Mouse (Mus musculus) hindbrain, embryonic 12.5 days (tissue): ENCODE results near the gene Trim71. TPM values are rescaled to one million over a fixed set of nuclear protein-coding genes. Genes with fewer than 3 reads are reported as not detected.
"Not testable (repeated sequence)": the region's sequence is repeated elsewhere in the genome, so short reads cannot be mapped to it uniquely, and the experiment has no call there.

Experiments
- ATAC-seq: fragments of 200-750 bp; cut with Nextera tagmentation; 2 replicates; pipeline ENCODE4 v1.8.0; 2017; ENCODE audit warnings: moderate TSS enrichment; ENCODE audit not compliant: low FRiP score
- H3K27ac ChIP-seq: fragments of 300-500 bp; sonication (generic); 2 replicates; pipeline ENCODE4 v1.5.1; 2016; ENCODE audit warnings: mild to moderate bottlenecking
- H3K27me3 ChIP-seq: fragments of 300-500 bp; sonication (generic); 2 replicates; pipeline ENCODE4 v1.6.1; 2016; ENCODE audit warnings: mild to moderate bottlenecking
- H3K36me3 ChIP-seq: fragments of 300-500 bp; sonication (generic); 2 replicates; pipeline ENCODE4 v1.6.1; 2016; ENCODE audit warnings: mild to moderate bottlenecking
- H3K4me1 ChIP-seq: fragments of 300-500 bp; sonication (generic); 2 replicates; pipeline ENCODE4 v1.6.1; 2016
- H3K4me2 ChIP-seq: fragments of 300-500 bp; sonication (generic); replicated peaks from 2 replicates; pipeline ENCODE4 v1.6.1; 2016; ENCODE audit warnings: mild to moderate bottlenecking
- H3K4me3 ChIP-seq: fragments of 300-500 bp; sonication (generic); 2 replicates; pipeline ENCODE4 v1.5.1; 2016; ENCODE audit warnings: mild to moderate bottlenecking
- H3K9ac ChIP-seq: fragments of 300-500 bp; sonication (generic); 2 replicates; pipeline ENCODE4 v1.6.1; 2016; ENCODE audit warnings: mild to moderate bottlenecking, moderate library complexity
- H3K9me3 ChIP-seq: fragments of 300-500 bp; sonication (generic); replicated peaks from 2 replicates; pipeline ENCODE4 v1.6.1; 2016; ENCODE audit warnings: mild to moderate bottlenecking
- WGBS: fragments of 180-500 bp; shearing (Covaris S2); methylation state at CpG from one replicate; pipeline ENCODE4 v1.1.7; 2016; 5-methylcytosine and 5-hydroxymethylcytosine counted together
- polyA plus RNA-seq: library from polyadenylated mRNA; unstranded; fragments of >200 nt; fragmentation: Nextera tagmentation; extraction: Ambion mirVana; gene quantifications from 2 replicates; pipeline ENCODE4 v1.2.1, GENCODE M21; 2016

Gene Trim71
- polyA plus RNA-seq, 1 experiment from 2014 or later: 1.3 TPM

GRCm38 (mm10) chr9:114533848-114534247 is 30.3 kb downstream of the Trim71 start:
- Histone ChIP-seq H3K27me3 (no peaks in the 10 kb centered on the region), H3K36me3 (no peaks in the 10 kb centered on the region), H3K9me3 (no peaks in the 10 kb centered on the region), H3K4me1 (peaks cover 28% of the 10 kb centered on the region), H3K27ac (no peak overlapping the region), H3K4me3 (no peak overlapping the region), H3K4me2 (no peak overlapping the region), H3K9ac (no peak overlapping the region)
- ATAC-seq: no peak
- 85% methylated on average over 4 of the region's 4 CpGs for WGBS

DNA sequence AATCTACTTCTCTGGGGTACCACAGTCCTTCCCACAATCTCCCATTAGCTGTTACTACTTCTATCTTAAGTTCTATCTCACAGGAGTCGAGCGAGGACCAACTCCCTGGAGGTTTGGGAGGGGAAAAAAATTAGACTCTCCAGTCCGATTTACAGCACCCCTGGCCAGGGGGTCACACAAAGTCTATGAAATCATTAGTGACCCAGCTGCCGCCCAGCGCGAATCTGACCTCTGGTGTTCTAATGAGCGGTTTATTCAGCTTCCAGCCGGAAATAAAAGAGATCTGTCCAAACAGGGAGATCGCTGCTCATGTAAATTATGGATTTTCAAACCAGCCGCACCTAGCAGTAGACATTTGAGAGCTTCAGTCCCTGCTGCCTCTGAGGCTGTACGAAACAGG is 32.9 kb downstream of the Trim71 start:
- WGBS: 17% methylated on average over 11 of the region's 11 CpGs
- H3K36me3 ChIP-seq: no peaks in the 10 kb centered on the region
- H3K27ac ChIP-seq: no peak overlapping the region
- H3K9ac ChIP-seq: no peak overlapping the region
- H3K9me3 ChIP-seq: no peaks in the 10 kb centered on the region
- ATAC-seq: no peak
- peaks cover 36% of the 10 kb centered on the region for H3K4me1 ChIP-seq
- H3K4me3 ChIP-seq: no peak overlapping the region
- H3K4me2 ChIP-seq: peak overlapping the region; percentile 1; the same call in 1 of the 2 replicates
- no peaks in the 10 kb centered on the region for H3K27me3 ChIP-seq

- Histone ChIP-seq H3K4me2 (no peak overlapping the region), H3K27me3 (no peaks in the 10 kb centered on the region), H3K4me1 (peaks cover 44% of the 10 kb centered on the region), H3K9me3 (no peaks in the 10 kb centered on the region), H3K9ac (no peak overlapping the region), H3K36me3 (no peaks in the 10 kb centered on the region), H3K4me3 (no peak overlapping the region), H3K27ac (no peak overlapping the region)
- WGBS: 41% methylated on average over 9 of the region's 9 CpGs
- no peak for ATAC-seq
Measured at GRCm38 (mm10) chr9:114528680-114529048, 35.5 kb downstream of the Trim71 start.

DNA sequence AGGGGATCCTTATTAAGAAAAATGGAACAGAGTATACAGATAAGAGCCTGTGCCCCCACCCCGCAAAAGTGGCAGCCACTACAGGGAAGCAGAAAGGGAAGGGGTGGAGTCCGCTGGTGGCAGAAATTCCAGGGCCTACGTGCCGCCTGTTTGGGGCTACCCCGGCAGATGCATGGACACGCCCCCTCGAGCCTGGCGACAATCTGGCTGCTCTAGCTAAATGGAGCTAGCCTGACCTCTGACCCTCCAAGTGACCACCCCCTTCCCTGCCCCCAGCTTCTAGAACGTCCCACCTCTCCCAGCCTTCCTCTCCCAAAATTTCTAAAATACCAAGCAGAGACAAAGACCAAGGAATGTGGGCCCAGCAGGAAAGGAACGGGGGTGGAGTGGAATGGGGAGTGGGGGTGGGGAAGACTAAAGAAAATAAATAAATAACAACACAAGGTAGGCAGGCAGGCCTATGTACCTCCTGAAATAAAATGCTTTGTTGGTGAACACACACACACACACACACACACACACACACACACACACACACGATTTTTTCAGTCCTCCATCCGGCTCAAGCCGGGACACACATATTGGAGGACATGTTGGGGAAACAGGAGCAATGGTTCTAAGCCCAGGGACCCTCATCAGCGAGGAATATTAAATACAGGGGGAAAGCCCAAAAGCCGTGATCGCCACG is 36.0 kb downstream of the Trim71 start:
- no peaks in the 10 kb centered on the region for H3K36me3 ChIP-seq
- ATAC-seq: peak; percentile 62; the same call in 1 of the 2 replicates
- 8% methylated on average over 17 of the region's 17 CpGs for WGBS
- H3K4me3 ChIP-seq: no peak overlapping the region
- no peak overlapping the region for H3K27ac ChIP-seq
- no peak overlapping the region for H3K9ac ChIP-seq
- H3K27me3 ChIP-seq: no peaks in the 10 kb centered on the region
- H3K4me2 ChIP-seq: peak overlapping the region; percentile 5; the same call in 1 of the 2 replicates
- no peaks in the 10 kb centered on the region for H3K9me3 ChIP-seq
- peaks cover 44% of the 10 kb centered on the region for H3K4me1 ChIP-seq

DNA sequence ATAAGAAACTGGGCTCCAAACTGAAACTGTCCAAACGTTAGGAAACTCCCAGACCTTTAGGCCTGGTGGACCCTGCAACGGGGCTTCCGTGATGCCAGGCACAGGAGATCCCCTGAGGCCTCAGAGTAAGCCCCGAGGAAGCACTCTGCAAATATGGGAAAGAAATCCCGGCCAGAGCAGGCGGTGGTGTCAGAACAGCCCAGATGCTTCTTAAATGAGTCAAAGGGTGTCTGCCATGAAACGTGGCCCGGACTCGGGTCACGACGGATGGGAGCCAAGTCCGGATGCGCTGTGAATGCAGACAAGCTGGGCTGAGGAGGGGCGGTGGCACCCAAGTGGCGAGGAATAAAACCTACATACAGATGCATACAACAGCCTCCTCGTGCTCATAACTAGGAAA is 37.1 kb downstream of the Trim71 start:
- H3K9me3 ChIP-seq: no peaks in the 10 kb centered on the region
- 0 out of 2 replicates have a peak overlapping the region, but pooled peaks have one; percentile 39 for H3K9ac ChIP-seq
- no peak overlapping the region for H3K27ac ChIP-seq
- 2% methylated on average over 16 of the region's 16 CpGs for WGBS
- H3K36me3 ChIP-seq: no peaks in the 10 kb centered on the region
- no peak overlapping the region; the same call in 1 of the 2 replicates for H3K4me3 ChIP-seq
- H3K4me2 ChIP-seq: peak overlapping the region; percentile 35
- ATAC-seq: peak; percentile 27
- H3K4me1 ChIP-seq: peaks cover 44% of the 10 kb centered on the region
- H3K27me3 ChIP-seq: no peaks in the 10 kb centered on the region

GRCm38 (mm10) chr9:114526581-114526980 is 37.6 kb downstream of the Trim71 start:
- H3K9ac ChIP-seq: 0 out of 2 replicates have a peak overlapping the region, but pooled peaks have one; percentile 39
- no peaks in the 10 kb centered on the region for H3K9me3 ChIP-seq
- 0 out of 2 replicates have a peak, but pooled peaks have one; percentile 17 for ATAC-seq
- no peak overlapping the region for H3K27ac ChIP-seq
- H3K27me3 ChIP-seq: no peaks in the 10 kb centered on the region
- peaks cover 40% of the 10 kb centered on the region for H3K4me1 ChIP-seq
- no peaks in the 10 kb centered on the region for H3K36me3 ChIP-seq
- no peak overlapping the region; the same call in 1 of the 2 replicates for H3K4me3 ChIP-seq
- WGBS: 1% methylated on average over 8 of the region's 8 CpGs
- H3K4me2 ChIP-seq: peak overlapping the region; percentile 35

- H3K9me3 ChIP-seq: no peaks in the 10 kb centered on the region
- H3K4me3 ChIP-seq: no peak overlapping the region
- H3K36me3 ChIP-seq: no peaks in the 10 kb centered on the region
- peaks cover 33% of the 10 kb centered on the region for H3K4me1 ChIP-seq
- WGBS: 3% methylated on average over 8 of the region's 8 CpGs
- peak overlapping the region; percentile 23 for H3K4me2 ChIP-seq
- peak overlapping the region; percentile 1; the same call in 1 of the 2 replicates for H3K27ac ChIP-seq
- 0 out of 2 replicates have a peak, but pooled peaks have one; percentile 18 for ATAC-seq
- H3K9ac ChIP-seq: no peak overlapping the region
- no peaks in the 10 kb centered on the region for H3K27me3 ChIP-seq
Measured at GRCm38 (mm10) chr9:114525891-114526290, 38.3 kb downstream of the Trim71 start.

DNA sequence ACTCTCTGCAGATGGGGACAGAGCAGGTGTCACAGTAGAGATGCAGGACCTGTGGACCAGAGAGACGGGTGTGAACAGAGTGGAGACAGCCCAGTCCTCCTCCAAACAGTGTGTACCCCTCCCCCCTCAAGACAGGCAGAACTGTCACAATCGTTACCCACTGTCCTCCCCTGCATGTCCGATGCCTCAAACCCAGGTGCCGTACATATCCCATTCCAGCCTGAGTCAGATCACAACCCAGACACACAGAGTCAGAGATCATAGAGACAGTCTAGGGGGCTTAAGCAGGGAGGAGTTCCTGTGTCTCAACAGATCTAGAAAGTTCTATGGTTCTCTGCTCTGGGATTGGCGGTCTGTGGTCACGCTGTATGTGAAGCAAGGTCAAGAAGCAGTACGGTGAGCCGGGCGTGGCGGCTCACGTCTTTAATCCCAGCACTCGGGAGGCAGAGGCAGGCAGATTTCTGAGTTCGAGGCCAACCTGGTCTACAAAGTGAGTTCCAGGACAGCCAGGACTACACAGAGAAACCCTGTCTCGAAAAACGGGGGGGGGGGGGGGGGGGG is 39.0 kb downstream of the Trim71 start:
- Histone ChIP-seq H3K27me3 (no peaks in the 10 kb centered on the region), H3K9me3 (no peaks in the 10 kb centered on the region), H3K27ac (no peak overlapping the region), H3K9ac (no peak overlapping the region), H3K4me3 (no peak overlapping the region), H3K4me1 (peaks cover 29% of the 10 kb centered on the region), H3K4me2 (no peak overlapping the region), H3K36me3 (no peaks in the 10 kb centered on the region)
- no peak for ATAC-seq
- 94% methylated on average over 13 of the region's 15 CpGs for WGBS

DNA sequence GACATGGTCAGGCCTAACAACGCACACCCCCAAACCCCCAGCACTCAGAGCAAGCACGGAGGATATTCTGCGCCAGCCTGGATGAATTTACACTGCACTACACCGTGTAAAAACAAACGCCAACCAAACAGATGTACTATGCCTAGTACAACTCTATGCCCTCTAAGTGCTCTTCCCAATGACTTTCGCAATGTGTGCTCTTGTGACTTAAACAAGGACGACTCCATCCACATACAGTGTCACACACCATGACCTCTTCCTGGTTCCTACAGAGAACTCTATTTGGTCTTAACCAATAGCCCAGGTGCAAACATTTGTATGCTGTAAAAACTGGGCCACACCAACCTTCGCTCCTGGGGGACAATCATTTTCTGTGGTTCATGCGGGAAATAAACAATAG is 41.7 kb downstream of the Trim71 start:
- Histone ChIP-seq H3K9ac (no peak overlapping the region), H3K4me3 (no peak overlapping the region), H3K27ac (no peak overlapping the region), H3K36me3 (no peaks in the 10 kb centered on the region), H3K4me1 (peaks cover 20% of the 10 kb centered on the region), H3K9me3 (no peaks in the 10 kb centered on the region), H3K27me3 (no peaks in the 10 kb centered on the region), H3K4me2 (no peak overlapping the region)
- whole genome bisulfite sequencing: 90% methylated on average over 9 of the region's 9 CpGs
- no peak for ATAC-seq

DNA sequence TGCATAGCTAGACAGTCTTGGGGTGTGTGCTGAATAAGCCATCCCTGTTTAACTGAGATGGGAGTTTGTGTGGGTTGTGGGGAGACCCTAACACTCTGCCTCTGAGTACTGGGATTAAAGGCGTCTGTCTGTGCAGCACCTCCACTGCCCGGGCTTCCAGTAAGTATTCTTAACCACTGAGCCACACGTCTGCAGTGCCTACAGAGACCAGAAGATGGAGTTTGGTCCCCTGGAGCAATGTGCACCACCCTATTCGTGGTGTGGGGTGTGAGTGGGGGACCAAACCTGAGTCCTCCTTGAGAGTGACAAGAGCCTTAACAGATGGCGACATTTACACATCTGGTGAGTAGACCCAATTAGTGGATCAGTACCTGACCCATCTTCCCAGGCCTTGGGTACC is 42.1 kb downstream of the Trim71 start:
- H3K4me2 ChIP-seq: no peak overlapping the region
- no peaks in the 10 kb centered on the region for H3K36me3 ChIP-seq
- peaks cover 17% of the 10 kb centered on the region for H3K4me1 ChIP-seq
- no peak overlapping the region for H3K27ac ChIP-seq
- H3K4me3 ChIP-seq: no peak overlapping the region
- WGBS: 63% methylated on average over 5 of the region's 5 CpGs
- no peaks in the 10 kb centered on the region for H3K9me3 ChIP-seq
- ATAC-seq: no peak
- no peak overlapping the region for H3K9ac ChIP-seq
- H3K27me3 ChIP-seq: no peaks in the 10 kb centered on the region

- not testable (repeated sequence) for H3K9ac ChIP-seq, ATAC-seq, H3K27me3 ChIP-seq, H3K4me3 ChIP-seq, H3K9me3 ChIP-seq, H3K36me3 ChIP-seq, H3K4me2 ChIP-seq, H3K27ac ChIP-seq, H3K4me1 ChIP-seq
- WGBS: 79% methylated on average over 4 of the region's 4 CpGs
Measured at GRCm38 (mm10) chr9:114520529-114520928, 43.6 kb downstream of the Trim71 start.

DNA sequence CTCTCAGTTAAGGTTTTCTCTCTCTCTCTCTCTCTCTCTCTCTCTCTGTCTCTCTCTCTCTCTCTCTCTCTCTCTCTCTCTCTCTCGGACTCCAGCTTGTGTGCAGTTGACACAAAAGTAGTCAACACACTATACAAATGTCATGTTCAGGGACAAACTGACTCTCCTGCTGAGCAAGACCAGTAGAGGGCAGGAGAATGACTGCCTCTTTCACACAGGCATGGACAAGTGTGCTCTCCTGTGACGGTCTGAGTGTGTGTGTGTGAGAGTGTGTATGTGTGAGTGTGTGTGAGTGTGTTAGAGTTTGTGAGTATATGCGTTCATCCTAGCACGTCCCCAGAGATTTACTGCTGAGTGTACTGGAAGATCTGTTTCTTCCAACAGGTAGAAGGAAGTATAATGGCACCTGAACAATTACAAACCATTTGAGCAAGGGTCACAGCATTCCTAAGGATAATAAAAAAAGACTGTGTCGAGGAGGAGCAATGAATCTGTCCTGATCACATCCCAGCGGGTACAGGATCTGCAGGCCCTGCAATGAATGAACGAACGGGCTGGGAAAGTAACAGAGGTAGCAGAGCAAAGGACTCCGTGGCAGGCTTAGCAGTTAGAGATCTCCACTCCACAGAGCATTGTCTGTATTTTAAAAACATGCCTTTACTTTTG is 45.2 kb downstream of the Trim71 start:
- Histone ChIP-seq H3K9ac (no peak overlapping the region), H3K36me3 (peaks cover 8% of the 10 kb centered on the region), H3K4me2 (no peak overlapping the region), H3K4me3 (no peak overlapping the region), H3K27me3 (no peaks in the 10 kb centered on the region), H3K9me3 (peaks cover 8% of the 10 kb centered on the region), H3K4me1 (no peaks in the 10 kb centered on the region; the same call in 1 of the 2 replicates), H3K27ac (no peak overlapping the region)
- no peak for ATAC-seq
- 77% methylated on average over 9 of the region's 9 CpGs for WGBS
